Mouse (Mus musculus) neutrophil, adult 59 days (primary cell): ENCODE data around the gene Btbd17. TPM values are rescaled to one million over a fixed set of nuclear protein-coding genes. Genes with fewer than 3 reads are reported as not detected.

ENCODE experiments used
- total RNA-seq, 2 experiments: library from RNA; stranded (reverse); gene quantifications; 1 replicate in 1 of 2; 2 replicates in 1 of 2; pipeline ENCODE4 v1.2.4; 2023

Gene Btbd17
- total RNA-seq, result not detected

DNA sequence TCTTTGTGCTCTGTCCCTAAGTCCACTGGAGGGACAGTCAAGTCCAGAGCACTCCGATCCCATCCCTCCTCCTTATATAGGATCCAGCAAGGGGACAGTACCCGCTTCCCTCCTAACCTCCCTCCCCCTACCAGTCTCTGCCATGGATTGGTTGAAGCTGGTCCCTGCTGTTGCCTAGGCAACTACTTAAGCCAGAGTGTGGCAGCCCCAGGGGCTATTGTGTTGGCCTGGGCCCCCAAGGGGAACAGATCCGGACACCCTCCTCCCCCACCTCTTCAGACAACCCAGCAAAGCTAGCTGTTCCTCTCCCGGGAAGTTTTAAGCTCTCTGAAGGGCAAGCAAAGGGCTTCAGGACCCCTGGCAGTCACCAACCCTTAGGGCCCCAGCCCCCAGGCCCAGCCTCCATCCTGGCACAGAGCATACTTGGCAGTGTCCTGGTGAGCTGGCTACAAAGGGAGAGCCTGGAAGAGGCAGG, at the start of gene Btbd17:
Btbd17 (minus strand) TSS at position 98 of the 475 bp plus-strand sequence.

GRCm38 (mm10) chr11:114798624-114799023, 2.9 kb upstream of the Btbd17 start, which contains the start of gene Gpr142:
Gpr142 (plus strand) TSS chr11:114798924.

DNA sequence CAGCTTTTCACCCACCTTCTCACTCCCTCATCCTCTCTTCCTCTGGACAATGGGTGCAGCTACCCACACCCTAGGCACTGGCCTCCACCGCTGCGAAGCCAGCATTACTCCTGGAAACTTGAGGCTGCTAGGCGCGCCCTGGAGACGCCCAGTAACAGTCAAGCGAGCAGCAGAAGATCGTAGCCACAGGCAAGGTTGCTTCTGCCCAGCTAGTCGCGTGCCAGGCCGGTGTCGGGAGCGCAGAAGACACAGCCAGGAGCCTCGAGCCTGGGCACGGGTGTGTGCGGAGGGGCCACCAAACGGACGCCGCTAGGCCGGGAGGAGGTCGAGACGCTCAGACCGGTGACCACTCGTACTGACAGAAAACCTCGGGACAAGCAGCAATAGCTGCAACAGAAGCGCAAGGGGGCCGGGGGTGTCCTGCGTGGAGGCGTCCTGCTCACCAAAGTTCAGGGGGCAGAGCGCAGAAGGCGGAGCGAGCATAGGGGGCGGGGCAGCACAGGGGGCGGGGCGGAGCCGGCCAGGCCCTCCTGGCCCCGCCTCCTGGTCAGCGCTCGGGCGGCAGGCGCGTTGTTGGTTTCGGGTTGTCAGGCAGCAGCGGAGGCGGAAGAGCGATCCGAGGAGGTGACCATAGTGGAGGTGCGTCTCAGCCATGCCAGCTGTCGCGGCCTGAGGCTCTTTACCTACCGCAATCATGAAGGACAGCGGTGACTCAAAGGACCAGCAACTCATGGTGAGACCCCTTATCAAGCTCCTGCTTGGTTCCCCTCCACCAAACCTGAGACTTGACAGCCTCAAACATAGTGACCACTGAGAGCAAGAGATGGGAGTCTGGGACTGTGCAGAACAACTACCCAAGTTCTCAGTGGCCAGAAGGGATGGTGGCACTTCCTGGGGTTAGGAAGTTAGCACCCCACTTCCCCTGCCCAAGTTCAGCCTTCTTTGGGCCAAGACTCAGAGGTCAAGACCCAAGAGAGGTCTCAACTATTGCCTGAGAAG, 30.6 kb downstream of the Btbd17 start, which contains the start of gene Kif19a:
Kif19a (plus strand) TSS at position 569 of the 999 bp plus-strand sequence.

Other genes starting within 250 kb of the Btbd17 start
- 100 to 1,000 TPM; 584 to 704 TPM for gene Rpl38, start 127.4 kb downstream of the Btbd17 start, total RNA-seq
- 1 to 10 TPM; 1.2 TPM for gene Ttyh2, start 120.5 kb downstream of the Btbd17 start, total RNA-seq
- not detected for gene Dnaic2, start 68.5 kb downstream of the Btbd17 start, total RNA-seq
- gene Kif19a, start 30.6 kb downstream of the Btbd17 start, total RNA-seq, result under 1 TPM; 0.49 to 0.67 TPM
- gene Gpr142, start 3.0 kb upstream of the Btbd17 start, total RNA-seq, result not detected
- 1 to 10 TPM; 1.6 to 2.2 TPM for gene Gprc5c, start 55.2 kb upstream of the Btbd17 start, total RNA-seq
- gene Cd300a, start 94.1 kb upstream of the Btbd17 start, total RNA-seq, result 10 to 100 TPM; 57.0 to 71.4 TPM
- 100 to 1,000 TPM; 129 to 147 TPM for gene Cd300lb, start 138.4 kb upstream of the Btbd17 start, total RNA-seq
- gene Cd300c, start 173.2 kb upstream of the Btbd17 start, total RNA-seq, result 1 to 10 TPM; 1.0 to 1.2 TPM
- gene Cd300ld, start 194.0 kb upstream of the Btbd17 start, total RNA-seq, result 10 to 100 TPM; 86.6 to 92.0 TPM
- 10 to 100 TPM; 58.3 to 72.4 TPM for gene Cd300c2, start 205.9 kb upstream of the Btbd17 start, total RNA-seq
- not detected for gene Cd300ld2, start 220.2 kb upstream of the Btbd17 start, total RNA-seq
- gene Cd300ld4, start 231.1 kb upstream of the Btbd17 start, total RNA-seq, result not detected
- gene Cd300ld5, start 241.8 kb upstream of the Btbd17 start, total RNA-seq, result 10 to 100 TPM in 1 of 2 experiments, 1 to 10 TPM in 1; 6.9 to 14.7 TPM